Mouse (Mus musculus): ENCODE measurements around the gene Fam114a1. TPM values are rescaled to one million over a fixed set of nuclear protein-coding genes. Genes with fewer than 3 reads are reported as not detected.

Gene Fam114a1
- total RNA-seq, 2 experiments from 2014 or later: 5.3 to 5.8 TPM

Small RNA genes lying within 50 kb of the gene (microRNA-seq; reads per million reads assigned to microRNA genes)
- gene Mir574: 74.1 to 93.1 reads per million in 2 experiments

Other genes starting within 250 kb of the Fam114a1 start
- 10 to 100 TPM; 41.9 to 42.9 TPM for gene Klf3, start 166.7 kb upstream of the Fam114a1 start, total RNA-seq (2021)
- gene Tlr1, start 36.5 kb upstream of the Fam114a1 start, total RNA-seq (2021): under 1 TPM; 0.54 to 0.57 TPM
- 1 to 10 TPM; 1.3 to 1.4 TPM for gene Tlr6, start 10.0 kb upstream of the Fam114a1 start, total RNA-seq (2021)
- under 1 TPM; 0.38 to 0.55 TPM for gene Tmem156, start 122.1 kb downstream of the Fam114a1 start, total RNA-seq (2021)
- 100 to 1,000 TPM in 1 of 2 experiments, 10 to 100 TPM in 1; 92.8 to 100 TPM for gene Klhl5, start 137.5 kb downstream of the Fam114a1 start, total RNA-seq (2021)
- 10 to 100 TPM; 16.7 to 20.8 TPM for gene Wdr19, start 229.6 kb downstream of the Fam114a1 start, total RNA-seq (2021)

All from layer of hippocampus, postnatal 10 days (tissue).